Mouse (Mus musculus): ENCODE results near the gene Stmn1. TPM values are rescaled to one million over a fixed set of nuclear protein-coding genes. Genes with fewer than 3 reads are reported as not detected.
A peak's percentile ranks its signal among the peaks of the same experiment; 100 is the strongest.
"Not testable (repeated sequence)": the region's sequence is repeated elsewhere in the genome, so short reads cannot be mapped to it uniquely, and the experiment has no call there.

The Stmn1 gene
- polyA plus RNA-seq, 1 experiment from 2014 or later = 924 TPM

DNA sequence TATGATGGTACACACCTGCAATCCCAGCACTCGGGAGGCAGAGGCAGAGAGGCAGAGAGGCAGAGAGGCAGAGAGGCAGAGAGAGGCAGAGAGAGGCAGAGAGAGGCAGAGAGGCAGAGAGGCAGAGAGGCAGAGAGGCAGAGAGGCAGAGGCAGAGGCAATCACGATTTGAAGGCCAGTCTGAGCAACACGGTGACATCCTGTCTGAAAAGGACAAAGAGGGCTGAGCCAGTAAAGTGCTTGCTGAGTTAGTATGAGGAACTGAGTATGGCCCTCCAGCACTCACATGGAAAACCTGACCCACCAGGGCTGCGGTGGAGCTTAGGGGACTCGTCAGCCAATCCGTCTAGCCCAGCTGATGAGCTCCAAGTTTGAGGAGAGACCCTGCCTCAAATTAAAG is 30.9 kb downstream of the Stmn1 start:
- WGBS = 78% methylated on average over 6 of the region's 6 CpGs
- not testable (repeated sequence) for ATAC-seq (ENCODE audit: insufficient number of reproducible peaks, low FRiP score); H3K9me3 ChIP-seq (replicated peaks); H3K27ac ChIP-seq (ENCODE audit: poor library complexity, severe bottlenecking); H3K9ac ChIP-seq; H3K36me3 ChIP-seq; H3K4me2 ChIP-seq; H3K4me3 ChIP-seq; H3K27me3 ChIP-seq (replicated peaks)
- peaks cover 49% of the 10 kb centered on the region for H3K4me1 ChIP-seq (replicated peaks)

DNA sequence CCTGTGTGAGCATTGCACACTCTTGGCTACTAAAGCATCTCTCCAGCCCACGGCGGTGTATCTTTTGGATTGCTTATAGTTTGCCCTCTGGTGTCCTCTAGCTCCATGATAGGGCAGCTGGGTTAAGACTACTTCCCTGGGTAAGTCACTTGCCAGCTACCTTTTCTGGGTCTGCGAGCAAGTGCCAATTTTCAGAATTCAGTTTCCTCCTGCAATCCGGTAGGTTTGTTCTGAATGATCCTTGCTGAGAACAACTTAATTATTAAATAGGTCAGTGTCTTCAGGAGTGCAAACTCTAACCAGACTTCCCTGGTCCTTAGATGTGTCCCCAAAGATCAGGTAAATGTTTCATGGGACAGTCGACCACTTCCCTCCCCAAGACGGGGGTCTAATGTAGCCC is 33.0 kb downstream of the Stmn1 start:
- H3K4me3 ChIP-seq = no peak overlapping the region
- WGBS = 91% methylated on average over 6 of the region's 6 CpGs
- ATAC-seq (ENCODE audit: insufficient number of reproducible peaks, low FRiP score) = no peak
- H3K9me3 ChIP-seq (replicated peaks) = no peaks in the 10 kb centered on the region
- H3K36me3 ChIP-seq = no peaks in the 10 kb centered on the region
- no peaks in the 10 kb centered on the region for H3K27me3 ChIP-seq (replicated peaks)
- no peak overlapping the region for H3K27ac ChIP-seq (ENCODE audit: poor library complexity, severe bottlenecking)
- H3K4me1 ChIP-seq (replicated peaks) = peaks cover 29% of the 10 kb centered on the region
- H3K9ac ChIP-seq = no peak overlapping the region
- H3K4me2 ChIP-seq = no peak overlapping the region

DNA sequence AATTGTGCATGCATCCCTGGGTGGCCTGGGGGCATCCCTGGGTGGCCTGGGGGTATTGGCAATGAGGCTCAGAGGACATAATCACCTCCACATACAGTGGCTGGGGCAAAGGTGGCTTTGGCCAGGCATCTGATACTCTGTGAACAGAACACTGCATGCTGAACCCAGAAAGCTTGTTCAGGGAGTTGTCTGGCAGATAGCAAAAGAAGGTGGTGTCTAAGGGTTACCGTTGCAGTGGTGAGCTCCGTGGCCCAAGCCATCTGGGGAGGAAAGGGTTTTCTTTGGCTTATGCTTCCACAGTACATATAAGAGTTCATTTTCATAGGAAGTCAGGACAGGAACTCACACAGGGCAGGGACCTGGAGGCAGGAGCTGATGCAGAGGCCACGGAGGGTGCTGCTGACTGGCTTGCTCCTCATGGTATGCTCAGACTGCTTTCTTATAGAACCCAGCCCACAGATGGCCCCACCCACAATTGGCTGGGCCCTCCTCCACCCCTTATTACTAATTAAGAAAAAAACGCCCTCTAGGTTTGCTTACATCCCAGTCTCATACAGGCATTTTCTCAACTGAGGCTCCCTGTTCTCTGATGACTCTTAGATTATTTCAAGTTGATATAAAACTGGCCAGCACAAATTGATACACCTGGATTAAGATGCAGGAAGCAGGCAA is 35.7 kb downstream of the Stmn1 start:
- H3K4me2 ChIP-seq = no peak overlapping the region
- 71% methylated on average over 4 of the region's 4 CpGs for WGBS

DNA sequence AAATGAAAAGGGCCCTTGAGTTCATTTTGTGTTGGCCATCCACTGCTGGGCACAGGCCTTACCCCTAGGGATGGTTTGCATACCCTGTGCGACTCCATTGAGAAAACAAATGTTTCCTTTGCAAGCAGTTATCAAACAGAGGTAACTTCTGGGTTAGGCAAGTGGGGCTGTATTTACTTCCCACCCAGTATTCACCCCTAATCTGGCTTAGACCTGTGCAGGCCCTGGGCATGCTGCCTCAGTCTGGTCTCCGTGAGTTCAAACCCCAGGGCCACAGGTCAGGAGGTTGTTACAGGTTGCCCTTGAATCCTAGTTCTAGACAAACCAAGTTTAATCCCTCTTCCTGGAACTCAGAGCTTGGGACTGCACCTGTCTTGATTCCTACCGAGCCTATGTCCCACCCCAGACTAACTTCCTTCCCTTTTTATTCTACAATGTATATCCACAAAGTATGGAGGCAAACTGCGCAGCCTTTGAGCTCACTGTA is 37.2 kb downstream of the Stmn1 start:
- Histone ChIP-seq H3K9me3 (replicated peaks) (no peaks in the 10 kb centered on the region), H3K4me2 (no peak overlapping the region), H3K9ac (no peak overlapping the region), H3K27me3 (replicated peaks) (no peaks in the 10 kb centered on the region), H3K36me3 (peaks cover 17% of the 10 kb centered on the region), H3K4me3 (no peak overlapping the region), H3K4me1 (replicated peaks) (no peaks in the 10 kb centered on the region; the same call in 1 of the 2 replicates), H3K27ac (ENCODE audit: poor library complexity, severe bottlenecking) (no peak overlapping the region)
- no peak for ATAC-seq (ENCODE audit: insufficient number of reproducible peaks, low FRiP score)
- 76% methylated on average over 4 of the region's 4 CpGs for WGBS

More for the DNA sequence above, 35.7 kb downstream of the Stmn1 start:
- Histone ChIP-seq H3K36me3 (peaks cover 17% of the 10 kb centered on the region), H3K27ac (ENCODE audit: poor library complexity, severe bottlenecking) (no peak overlapping the region), H3K9ac (no peak overlapping the region), H3K4me1 (replicated peaks) (peaks cover 2% of the 10 kb centered on the region), H3K27me3 (replicated peaks) (no peaks in the 10 kb centered on the region), H3K9me3 (replicated peaks) (no peaks in the 10 kb centered on the region), H3K4me3 (no peak overlapping the region)
- ATAC-seq (ENCODE audit: insufficient number of reproducible peaks, low FRiP score) = no peak

DNA sequence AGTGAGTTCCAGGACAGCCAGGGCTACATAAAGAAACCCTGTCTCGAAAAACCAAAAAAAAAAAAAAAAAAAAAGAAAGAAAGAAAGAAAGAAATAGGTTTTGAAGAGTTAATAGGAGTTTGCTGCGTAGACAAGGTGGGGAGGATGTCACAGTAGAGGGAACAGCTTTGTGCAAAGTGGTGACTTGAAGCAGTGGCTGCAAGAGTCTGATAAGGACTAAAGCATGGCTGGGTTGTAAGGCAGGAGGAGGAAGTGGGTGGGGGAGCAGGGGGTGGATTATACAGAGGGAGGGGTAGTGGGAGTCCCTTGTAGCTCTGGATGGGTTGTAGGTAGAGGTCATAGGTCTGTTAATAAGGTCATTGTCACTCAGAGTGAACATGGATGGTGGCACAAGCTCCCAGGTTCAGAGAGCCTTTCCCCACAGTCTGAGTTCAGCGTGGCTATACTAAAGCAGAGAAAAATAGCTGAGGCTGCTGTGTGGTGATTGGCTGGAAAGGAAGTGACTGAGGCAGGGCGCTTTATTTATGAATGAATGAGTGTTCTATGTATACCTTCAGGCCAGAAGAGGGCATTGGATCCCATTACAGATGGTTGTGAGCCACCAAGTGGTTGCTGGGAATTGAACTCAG is 38.0 kb downstream of the Stmn1 start:
- no peak overlapping the region for H3K27ac ChIP-seq (ENCODE audit: poor library complexity, severe bottlenecking)
- ATAC-seq (ENCODE audit: insufficient number of reproducible peaks, low FRiP score) = peak; percentile 63
- peaks cover 17% of the 10 kb centered on the region for H3K36me3 ChIP-seq
- WGBS = 67% methylated on average over 3 of the region's 4 CpGs
- no peaks in the 10 kb centered on the region; the same call in 1 of the 2 replicates for H3K4me1 ChIP-seq (replicated peaks)
- H3K9me3 ChIP-seq (replicated peaks) = no peaks in the 10 kb centered on the region
- no peak overlapping the region for H3K9ac ChIP-seq
- no peaks in the 10 kb centered on the region for H3K27me3 ChIP-seq (replicated peaks)
- no peak overlapping the region for H3K4me2 ChIP-seq
- H3K4me3 ChIP-seq = no peak overlapping the region

DNA sequence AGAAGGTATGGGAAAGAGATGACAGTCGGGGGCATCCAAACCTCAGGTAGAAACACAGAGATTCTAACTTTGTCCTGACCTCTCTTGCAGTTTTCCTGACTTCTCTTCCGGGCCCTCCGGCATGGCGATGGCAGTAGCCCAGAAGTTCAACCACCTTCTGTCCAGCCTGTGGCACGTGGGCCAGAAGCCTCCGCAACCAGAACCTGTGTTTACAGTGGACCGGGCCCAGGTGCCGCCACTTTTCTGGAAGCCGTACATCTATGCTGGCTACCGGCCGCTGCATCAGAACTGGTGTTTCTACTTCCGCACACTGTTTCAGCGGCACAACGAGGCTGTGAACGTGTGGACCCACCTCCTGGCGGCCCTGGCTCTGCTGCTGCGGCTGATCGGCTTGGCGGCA is 38.6 kb downstream of the Stmn1 start:
- 78% methylated on average over 19 of the region's 19 CpGs for WGBS
- no peak for ATAC-seq (ENCODE audit: insufficient number of reproducible peaks, low FRiP score)
- Histone ChIP-seq H3K4me3 (no peak overlapping the region), H3K4me1 (replicated peaks) (no peaks in the 10 kb centered on the region; the same call in 1 of the 2 replicates), H3K27ac (ENCODE audit: poor library complexity, severe bottlenecking) (no peak overlapping the region), H3K9me3 (replicated peaks) (no peaks in the 10 kb centered on the region), H3K27me3 (replicated peaks) (no peaks in the 10 kb centered on the region), H3K36me3 (peaks cover 17% of the 10 kb centered on the region), H3K9ac (no peak overlapping the region), H3K4me2 (no peak overlapping the region)

DNA sequence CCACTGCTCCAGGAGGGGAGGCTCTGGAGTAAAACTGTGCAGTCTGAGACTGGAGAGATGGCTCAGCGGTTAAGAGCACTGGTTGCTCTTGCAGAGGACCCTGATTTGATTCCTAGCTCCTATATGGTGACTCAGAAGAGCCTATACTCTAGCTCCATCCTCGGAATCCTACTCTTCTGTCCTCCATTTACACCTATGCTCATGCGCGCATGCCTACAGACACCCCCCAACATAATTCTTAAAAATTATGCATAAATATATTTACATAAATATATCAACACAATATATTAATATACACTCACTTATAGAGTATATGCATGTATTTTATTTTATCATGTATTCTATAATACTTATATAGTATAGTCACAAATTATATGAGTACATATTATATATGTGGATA is 42.3 kb downstream of the Stmn1 start:
- peaks cover 22% of the 10 kb centered on the region for H3K4me1 ChIP-seq (replicated peaks)
- peaks cover 17% of the 10 kb centered on the region for H3K36me3 ChIP-seq
- no peaks in the 10 kb centered on the region for H3K27me3 ChIP-seq (replicated peaks)
- no peaks in the 10 kb centered on the region for H3K9me3 ChIP-seq (replicated peaks)
- H3K4me3 ChIP-seq = no peak overlapping the region
- no peak overlapping the region for H3K9ac ChIP-seq
- WGBS = 72% methylated on average over 4 of the region's 4 CpGs
- no peak for ATAC-seq (ENCODE audit: insufficient number of reproducible peaks, low FRiP score)
- peak overlapping the region; percentile 97; the same call in 1 of the 2 replicates for H3K4me2 ChIP-seq
- H3K27ac ChIP-seq (ENCODE audit: poor library complexity, severe bottlenecking) = no peak overlapping the region

DNA sequence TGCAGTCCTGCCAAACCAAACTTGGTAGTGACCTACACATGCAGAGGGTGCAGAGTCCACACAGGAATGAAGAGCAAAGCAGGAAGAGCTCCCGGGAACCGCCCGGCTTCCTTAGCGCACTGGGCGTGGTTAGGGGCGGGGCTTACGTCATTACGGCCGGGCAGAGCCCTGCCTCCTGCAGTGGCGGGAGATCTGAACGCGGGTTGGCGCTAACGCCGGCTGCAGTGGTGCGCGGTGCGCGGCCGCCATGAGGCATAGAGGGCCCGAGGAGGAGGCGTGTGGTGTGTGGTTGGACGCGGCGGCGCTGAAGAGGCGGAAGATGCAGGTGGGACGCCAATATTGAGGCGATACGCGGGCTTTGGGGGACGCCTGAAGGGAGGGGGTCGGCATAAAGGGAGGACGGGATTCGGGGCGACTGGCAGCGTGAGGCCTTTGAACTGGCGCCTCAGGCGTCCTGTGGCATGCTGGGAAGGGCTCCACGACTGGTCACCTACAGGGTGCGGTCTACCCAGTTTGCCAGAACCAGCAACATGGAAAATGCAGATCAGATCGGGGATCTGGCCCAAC is 42.8 kb downstream of the Stmn1 start, which contains the start of gene Aunip:
Aunip (plus strand) TSS at position 155 of the 567 bp plus-strand sequence.
- WGBS = under 1% methylated on average over 42 of the region's 42 CpGs
- Histone ChIP-seq H3K4me1 (replicated peaks) (peaks cover 27% of the 10 kb centered on the region), H3K9me3 (replicated peaks) (no peaks in the 10 kb centered on the region)

DNA sequence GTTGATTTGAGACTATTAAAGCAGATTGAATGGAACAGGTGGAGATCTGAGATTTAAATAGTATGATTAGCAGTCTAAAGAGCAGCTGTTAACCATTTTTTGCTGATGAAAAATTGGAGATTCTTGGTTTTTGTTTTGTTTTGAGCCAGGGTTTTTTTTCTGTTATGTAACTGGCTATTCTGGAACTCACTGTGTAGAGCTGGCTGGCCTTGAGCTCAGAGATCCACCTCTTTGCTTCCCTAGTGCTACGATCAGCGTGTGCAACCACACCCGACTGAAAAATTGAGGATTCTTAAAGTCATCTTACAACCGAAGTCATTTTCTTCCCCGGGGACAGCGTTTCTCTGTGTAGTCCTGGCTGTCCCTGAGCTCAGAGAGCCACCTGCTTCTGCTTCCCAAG is 43.6 kb downstream of the Stmn1 start:
- no peaks in the 10 kb centered on the region for H3K9me3 ChIP-seq (replicated peaks)
- peaks cover 16% of the 10 kb centered on the region for H3K36me3 ChIP-seq
- no peak for ATAC-seq (ENCODE audit: insufficient number of reproducible peaks, low FRiP score)
- WGBS = 66% methylated on average over 6 of the region's 6 CpGs
- H3K4me2 ChIP-seq = peak overlapping the region; percentile 52
- peak overlapping the region; percentile 80 for H3K4me3 ChIP-seq
- H3K27me3 ChIP-seq (replicated peaks) = no peaks in the 10 kb centered on the region
- H3K9ac ChIP-seq = no peak overlapping the region
- H3K27ac ChIP-seq (ENCODE audit: poor library complexity, severe bottlenecking) = no peak overlapping the region
- H3K4me1 ChIP-seq (replicated peaks) = peaks cover 35% of the 10 kb centered on the region

More for the DNA sequence above, 42.8 kb downstream of the Stmn1 start, which contains the start of gene Aunip:
- Histone ChIP-seq H3K36me3 (peaks cover 17% of the 10 kb centered on the region), H3K4me3 (peak within 1 kb of the TSS; percentile 80), H3K27me3 (replicated peaks) (no peaks in the 10 kb centered on the region), H3K27ac (ENCODE audit: poor library complexity, severe bottlenecking) (peak within 1 kb of the TSS; percentile 71; the same call in 1 of the 2 replicates), H3K9ac (peak within 1 kb of the TSS; percentile 84), H3K4me2 (peak within 1 kb of the TSS; percentile 97)
- ATAC-seq (ENCODE audit: insufficient number of reproducible peaks, low FRiP score) = peak; percentile 92

DNA sequence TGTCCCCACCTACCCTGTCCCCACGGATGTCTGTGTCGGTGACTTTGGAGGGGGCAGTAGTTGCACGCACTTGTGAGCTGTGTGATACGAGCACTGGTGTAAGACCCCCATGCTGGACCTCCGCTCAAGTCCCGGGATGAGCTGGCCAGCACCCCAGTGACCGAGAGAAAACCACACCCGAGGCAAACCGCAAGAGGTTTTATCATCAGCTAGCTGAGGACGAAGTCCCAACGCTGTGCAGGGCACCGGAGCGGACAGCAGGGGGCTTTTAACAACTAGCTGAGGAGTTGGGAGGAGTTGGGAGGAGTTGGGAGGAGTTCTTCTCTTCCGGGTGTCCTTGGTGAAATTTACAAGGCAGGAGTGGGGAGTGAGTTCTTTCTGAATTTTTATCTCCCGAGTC is 44.7 kb downstream of the Stmn1 start:
- H3K9ac ChIP-seq = peak overlapping the region; percentile 55
- H3K27me3 ChIP-seq (replicated peaks) = no peaks in the 10 kb centered on the region
- 0 out of 2 replicates have a peak, but pooled peaks cover 6% of the 10 kb centered on the region for H3K36me3 ChIP-seq
- H3K4me3 ChIP-seq = peak overlapping the region; percentile 29
- 14% methylated on average over 15 of the region's 15 CpGs for WGBS
- peak overlapping the region; percentile 63 for H3K4me2 ChIP-seq
- peak; percentile 52; the same call in 1 of the 2 replicates for ATAC-seq (ENCODE audit: insufficient number of reproducible peaks, low FRiP score)
- H3K27ac ChIP-seq (ENCODE audit: poor library complexity, severe bottlenecking) = peak overlapping the region; percentile 29; the same call in 1 of the 2 replicates
- peaks cover 46% of the 10 kb centered on the region for H3K4me1 ChIP-seq (replicated peaks)
- H3K9me3 ChIP-seq (replicated peaks) = no peaks in the 10 kb centered on the region

DNA sequence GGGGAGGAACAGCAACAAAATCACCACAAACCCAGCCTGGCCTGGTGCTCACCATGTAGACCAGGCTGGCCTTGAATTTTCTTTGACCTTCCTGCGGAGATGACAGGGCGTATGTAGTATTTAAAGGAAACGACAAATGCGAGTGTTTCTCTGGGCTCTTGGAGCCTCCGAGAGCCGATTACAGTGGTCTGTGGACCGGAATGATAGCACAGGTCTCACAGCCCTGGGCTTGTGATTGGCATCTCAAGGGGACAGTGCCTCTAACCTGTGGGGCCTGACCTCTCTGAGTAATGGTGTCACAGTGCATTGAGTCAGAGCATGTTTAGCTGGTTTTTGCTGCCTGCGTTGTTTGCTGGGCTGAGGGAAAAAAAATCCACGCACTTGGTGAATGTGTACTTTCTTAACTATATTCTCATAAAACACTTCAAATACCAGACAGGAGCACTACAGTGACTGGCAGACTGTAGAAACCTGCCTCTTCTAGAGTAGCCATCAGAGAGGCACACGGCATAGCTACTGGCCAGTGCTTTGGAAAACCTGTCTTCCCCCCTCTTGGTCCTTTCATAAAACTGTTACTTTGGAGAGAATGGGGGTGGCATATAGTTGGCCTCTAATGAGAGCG is 46.3 kb downstream of the Stmn1 start:
- H3K4me3 ChIP-seq = no peak overlapping the region
- no peak for ATAC-seq (ENCODE audit: insufficient number of reproducible peaks, low FRiP score)
- peaks cover 55% of the 10 kb centered on the region for H3K4me1 ChIP-seq (replicated peaks)
- no peak overlapping the region for H3K27ac ChIP-seq (ENCODE audit: poor library complexity, severe bottlenecking)
- no peaks in the 10 kb centered on the region for H3K36me3 ChIP-seq
- H3K9ac ChIP-seq = no peak overlapping the region
- no peaks in the 10 kb centered on the region for H3K9me3 ChIP-seq (replicated peaks)
- H3K27me3 ChIP-seq (replicated peaks) = no peaks in the 10 kb centered on the region
- H3K4me2 ChIP-seq = 0 out of 2 replicates have a peak overlapping the region, but pooled peaks have one; percentile 63
- WGBS = 73% methylated on average over 11 of the region's 11 CpGs

Measured in heart, embryonic 12.5 days (tissue).